Mouse (Mus musculus): ENCODE data around the gene Vgf.

The Vgf gene

DNA sequence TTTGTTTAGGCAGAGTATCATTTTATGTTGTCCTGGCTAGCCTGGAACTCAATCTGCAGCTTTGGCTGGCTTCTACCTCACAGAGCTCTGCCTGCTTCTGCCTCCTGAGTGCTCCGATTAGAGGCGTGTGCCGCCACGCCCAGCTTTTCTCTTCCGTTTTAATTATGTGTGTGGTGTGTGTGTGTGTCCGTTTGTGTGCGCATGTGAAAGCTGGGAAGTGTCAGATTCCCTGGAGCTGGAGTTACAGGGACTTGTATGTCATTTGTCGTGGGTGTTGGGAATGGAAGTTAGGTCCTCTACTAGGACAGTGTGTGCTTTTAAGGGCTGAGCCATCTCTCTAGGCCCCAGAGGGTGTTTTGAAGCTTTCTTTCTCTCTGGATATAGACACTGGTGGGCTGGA, 46.9 kb downstream of the Vgf start:
- no peak for DNase-seq

DNA sequence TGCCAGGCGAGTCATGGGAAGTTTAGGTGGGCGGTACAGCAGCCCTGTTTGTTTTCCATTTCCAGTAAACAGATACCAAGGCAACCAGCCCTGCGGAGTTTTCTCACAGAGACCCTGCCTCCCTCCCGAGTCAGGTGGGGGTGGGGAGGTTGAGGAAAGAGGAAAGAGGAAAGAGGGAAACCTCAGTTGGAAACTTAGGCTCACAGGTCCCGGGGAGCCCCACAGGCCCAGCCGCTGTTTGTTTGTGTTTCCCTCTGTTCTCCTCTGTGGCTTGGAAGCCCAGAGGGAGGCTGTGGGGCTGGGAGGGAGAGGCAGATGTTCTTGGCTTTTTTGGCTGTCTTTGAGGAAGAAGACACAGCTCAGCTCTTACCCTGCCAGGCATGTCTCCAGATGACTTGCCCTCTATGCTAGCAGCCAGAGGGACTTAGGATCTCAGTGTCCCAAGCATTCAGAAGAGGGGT, 48.0 kb downstream of the Vgf start:
- DNase-seq, result no peak

- DNase-seq, result peak; percentile 65 to 72
These were observed 49.5 kb downstream of the Vgf start for GRCm38 (mm10) chr5:137075726-137076125.

DNA sequence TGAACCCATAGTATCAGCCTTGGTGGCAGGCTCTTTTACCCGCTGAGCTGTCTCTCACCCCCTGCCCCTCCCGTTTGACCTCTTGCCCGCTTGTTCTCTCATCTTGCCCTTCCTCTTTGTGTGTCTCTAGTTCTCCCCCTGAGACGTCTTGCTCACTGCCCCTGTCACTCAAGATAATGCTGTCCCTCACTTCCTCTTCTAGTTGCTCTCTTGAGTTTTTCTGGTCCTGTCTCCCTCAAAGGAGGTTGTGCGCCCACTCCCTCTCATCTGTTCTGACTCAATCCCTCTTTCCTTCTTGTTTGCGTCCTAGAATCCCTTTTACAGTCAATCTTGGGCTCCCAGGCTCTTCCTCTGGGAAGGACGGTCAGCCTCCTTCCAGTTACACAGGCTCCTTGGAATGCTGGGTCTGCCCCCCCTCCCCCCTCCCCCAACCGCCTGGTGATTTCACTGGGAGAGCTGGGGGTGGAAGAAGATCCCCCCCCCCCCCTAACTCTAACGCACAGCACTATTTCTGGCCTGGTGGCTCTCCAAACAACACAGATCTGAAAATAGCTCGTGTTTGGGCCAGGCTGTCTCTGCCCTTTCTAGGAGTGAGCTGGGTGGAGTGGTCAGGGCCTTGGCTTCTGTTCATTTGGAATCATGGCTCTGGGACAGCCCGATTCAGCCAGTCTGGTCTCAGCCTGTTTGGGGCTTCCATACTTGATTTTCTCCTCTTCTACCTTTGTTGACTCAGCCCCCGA, 50.2 kb downstream of the Vgf start:
- peak; percentile 30 to 37 for DNase-seq

DNA sequence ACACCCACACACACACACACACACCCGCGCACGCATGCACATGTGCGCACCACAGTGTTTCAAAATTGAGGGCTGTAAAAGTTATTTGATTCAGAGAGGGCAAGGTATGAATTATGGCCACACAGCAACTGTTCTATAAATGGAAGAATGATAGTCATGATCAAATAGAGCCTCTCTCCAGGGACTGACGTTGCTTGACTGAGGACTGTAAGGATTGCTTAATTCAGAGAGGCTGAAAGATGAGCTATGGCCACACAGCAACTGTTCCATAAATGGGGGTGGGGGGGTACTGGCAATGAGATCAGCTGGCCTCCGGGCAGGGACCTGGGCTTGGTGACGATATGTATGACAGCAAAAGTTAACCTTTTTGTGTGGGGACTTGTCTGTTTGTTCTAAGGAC, 51.0 kb downstream of the Vgf start:
- no peak for DNase-seq

GRCm38 (mm10) chr5:137078041-137078440, 51.8 kb downstream of the Vgf start:
- no peak for DNase-seq

GRCm38 (mm10) chr5:137078616-137079015, 52.4 kb downstream of the Vgf start:
- no peak for DNase-seq

DNA sequence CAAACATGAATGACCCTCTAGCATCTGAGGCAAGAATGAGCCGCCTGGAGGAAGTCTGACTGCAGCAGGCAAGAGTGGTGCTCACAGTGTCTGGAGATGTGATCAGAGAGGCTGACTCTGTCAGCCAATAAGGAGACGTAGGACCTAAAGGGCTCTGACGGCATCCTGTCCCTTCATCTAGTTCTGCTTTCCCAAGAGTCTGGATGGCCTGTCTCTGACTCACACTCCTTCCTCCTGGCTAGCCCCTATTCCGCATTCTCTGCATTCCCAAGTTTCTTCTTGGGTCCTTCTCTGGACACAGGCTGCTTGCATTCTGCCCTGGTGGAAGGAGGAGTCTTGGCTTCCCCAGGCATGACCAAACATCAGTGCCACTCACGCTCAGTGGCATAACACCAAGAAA, 53.7 kb downstream of the Vgf start:
- DNase-seq, result no peak

All from cerebellum, postnatal 36 days (tissue).